Mouse (Mus musculus): ENCODE measurements around the gene Plek2. TPM values are rescaled to one million over a fixed set of nuclear protein-coding genes. Genes with fewer than 3 reads are reported as not detected.

The Plek2 gene
- total and polyA plus RNA-seq, 3 experiments, result 0.10 to 0.29 (median 0.27) TPM

DNA sequence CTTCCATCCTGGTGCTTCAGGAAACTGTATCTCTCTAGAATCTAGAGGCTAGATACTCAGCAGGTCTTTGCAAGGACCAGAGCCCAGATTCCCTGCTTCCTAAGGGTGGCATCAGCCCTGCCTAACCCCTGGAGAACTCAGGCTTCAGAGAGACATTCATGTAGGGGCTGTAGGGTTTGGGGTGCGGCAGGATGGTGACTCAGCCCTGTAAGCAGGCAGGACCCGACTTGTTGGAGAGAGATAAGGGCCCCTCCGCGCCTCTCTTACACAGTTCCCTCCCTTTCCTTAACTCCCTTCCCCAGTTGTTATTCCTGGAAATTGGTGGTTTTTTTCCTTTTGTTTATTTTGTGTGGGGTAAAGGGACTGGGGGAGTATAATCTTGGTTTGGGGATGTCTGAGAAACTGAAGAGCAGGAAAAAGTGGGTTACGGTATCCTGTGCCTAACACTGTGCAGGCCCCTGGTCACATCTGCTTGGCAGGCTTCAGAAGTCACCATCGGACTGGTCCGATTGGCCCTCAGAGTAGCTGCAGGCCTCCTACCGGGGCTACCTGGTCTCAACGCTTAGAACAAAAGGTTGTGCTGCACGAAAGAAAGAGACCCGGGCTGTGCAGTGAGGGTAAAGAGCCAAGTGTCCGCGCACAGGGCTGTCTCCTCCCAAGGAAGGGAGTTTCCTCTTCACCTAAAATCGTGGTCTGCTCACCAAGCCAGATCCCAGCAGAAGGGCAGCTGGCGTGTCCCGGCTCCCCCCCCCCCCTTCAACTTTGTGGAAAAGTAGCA, 4.1 kb upstream of the Plek2 start:
- Histone ChIP-seq H3K79me2 (replicated peaks; ENCODE audit: control insufficient read depth, insufficient read depth, low read length) (no peaks in the 10 kb centered on the region), H3K36me3 (ENCODE audit: control insufficient read depth, insufficient read depth, low read length) (no peaks in the 10 kb centered on the region), H3K27me3 (ENCODE audit: control insufficient read depth, insufficient read depth, low read length) (peaks cover 3% of the 10 kb centered on the region), H3K4me3 (no peak overlapping the region; the same call in 1 of the 2 replicates), H3K9ac (ENCODE audit: low read depth, low read length) (no peak overlapping the region), H3K4me1 (ENCODE audit: control insufficient read depth, insufficient read depth, low read length) (peaks cover 1% of the 10 kb centered on the region; the same call in 1 of the 2 replicates), H3K27ac (no peak overlapping the region)
- WGBS, result 15% methylated on average over 16 of the region's 16 CpGs
- no peak for TF ChIP-seq CTCF (IDR thresholded peaks at IDR 0.05)
- TF ChIP-seq EP300 (IDR thresholded peaks at IDR 0.05; ENCODE audit: insufficient read depth, low read depth, low read length), result no peak
- no peak for TF ChIP-seq POLR2A (IDR thresholded peaks at IDR 0.05; ENCODE audit: insufficient read depth, low read depth, low read length)
- no peak for DNase-seq
- intact Hi-C loops (cut with DNase I), result no loop called here

DNA sequence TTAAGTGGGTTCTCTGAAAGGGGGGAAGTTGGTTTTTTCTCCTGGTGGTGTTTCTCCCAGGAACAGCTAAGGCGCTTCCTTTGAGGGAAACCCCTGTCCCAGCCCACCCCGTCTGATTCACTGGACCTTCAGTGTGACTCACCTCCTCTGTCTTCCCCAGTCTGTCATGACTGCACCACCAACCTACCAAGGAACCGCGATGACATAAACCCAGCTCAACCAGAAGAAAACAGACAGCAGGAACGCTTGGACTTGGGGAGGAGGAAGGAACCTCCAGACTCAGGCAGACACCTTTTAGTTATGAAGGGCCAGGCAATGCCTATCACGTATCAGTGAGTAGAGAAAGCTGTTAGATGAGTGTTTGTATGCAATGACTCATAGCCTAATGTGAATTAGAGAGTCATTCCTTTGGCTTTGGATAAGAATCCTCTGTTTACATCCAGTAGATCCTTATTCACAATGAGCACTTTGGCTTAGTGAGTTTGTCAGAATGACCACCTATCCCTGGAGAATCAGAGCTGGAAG, 1.4 kb upstream of the Plek2 start:
- no peak overlapping the region for H3K27ac ChIP-seq
- peaks cover 3% of the 10 kb centered on the region for H3K27me3 ChIP-seq (ENCODE audit: control insufficient read depth, insufficient read depth, low read length)
- H3K36me3 ChIP-seq (ENCODE audit: control insufficient read depth, insufficient read depth, low read length), result no peaks in the 10 kb centered on the region
- H3K4me3 ChIP-seq, result no peak overlapping the region
- 71% methylated on average over 6 of the region's 6 CpGs for WGBS
- H3K4me1 ChIP-seq (ENCODE audit: control insufficient read depth, insufficient read depth, low read length), result peaks cover 1% of the 10 kb centered on the region; the same call in 1 of the 2 replicates
- intact Hi-C loops (cut with DNase I), result no loop called here
- no peak for DNase-seq
- TF ChIP-seq EP300 (IDR thresholded peaks at IDR 0.05; ENCODE audit: insufficient read depth, low read depth, low read length) (no peak), POLR2A (IDR thresholded peaks at IDR 0.05; ENCODE audit: insufficient read depth, low read depth, low read length) (no peak), CTCF (IDR thresholded peaks at IDR 0.05) (no peak)
- H3K9ac ChIP-seq (ENCODE audit: low read depth, low read length), result no peak overlapping the region
- no peaks in the 10 kb centered on the region for H3K79me2 ChIP-seq (replicated peaks; ENCODE audit: control insufficient read depth, insufficient read depth, low read length)

DNA sequence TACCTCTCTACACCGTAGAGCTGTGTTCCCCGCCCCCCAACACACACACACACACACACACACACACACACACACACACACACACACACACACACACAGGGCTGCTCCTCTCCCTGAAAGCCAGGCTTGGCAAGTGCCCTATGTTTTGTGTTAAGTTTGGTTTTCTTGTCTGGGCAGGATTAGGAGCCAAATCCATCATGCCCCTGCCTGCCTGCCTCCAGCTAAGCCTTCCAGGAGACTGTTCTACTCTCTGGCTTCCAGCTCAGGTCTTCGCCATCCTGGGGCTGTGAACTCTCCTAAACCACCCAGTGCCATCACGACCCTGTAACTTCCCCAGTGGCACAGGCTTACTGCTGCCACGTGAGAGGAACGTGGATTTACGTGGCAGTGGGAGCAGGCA, 2.3 kb downstream of the Plek2 start:
- Histone ChIP-seq H3K9ac (ENCODE audit: low read depth, low read length) (no peak overlapping the region), H3K4me1 (ENCODE audit: control insufficient read depth, insufficient read depth, low read length) (0 out of 2 replicates have a peak, but pooled peaks cover 1% of the 10 kb centered on the region), H3K79me2 (replicated peaks; ENCODE audit: control insufficient read depth, insufficient read depth, low read length) (no peaks in the 10 kb centered on the region), H3K27me3 (ENCODE audit: control insufficient read depth, insufficient read depth, low read length) (peaks cover 3% of the 10 kb centered on the region), H3K36me3 (ENCODE audit: control insufficient read depth, insufficient read depth, low read length) (no peaks in the 10 kb centered on the region), H3K4me3 (no peak overlapping the region), H3K27ac (no peak overlapping the region)
- intact Hi-C loops (cut with DNase I), result no loop called here
- DNase-seq, result no peak
- no peak for TF ChIP-seq POLR2A (IDR thresholded peaks at IDR 0.05; ENCODE audit: insufficient read depth, low read depth, low read length)
- no peak for TF ChIP-seq CTCF (IDR thresholded peaks at IDR 0.05)
- TF ChIP-seq EP300 (IDR thresholded peaks at IDR 0.05; ENCODE audit: insufficient read depth, low read depth, low read length), result no peak
- 83% methylated on average over 6 of the region's 7 CpGs for WGBS

DNA sequence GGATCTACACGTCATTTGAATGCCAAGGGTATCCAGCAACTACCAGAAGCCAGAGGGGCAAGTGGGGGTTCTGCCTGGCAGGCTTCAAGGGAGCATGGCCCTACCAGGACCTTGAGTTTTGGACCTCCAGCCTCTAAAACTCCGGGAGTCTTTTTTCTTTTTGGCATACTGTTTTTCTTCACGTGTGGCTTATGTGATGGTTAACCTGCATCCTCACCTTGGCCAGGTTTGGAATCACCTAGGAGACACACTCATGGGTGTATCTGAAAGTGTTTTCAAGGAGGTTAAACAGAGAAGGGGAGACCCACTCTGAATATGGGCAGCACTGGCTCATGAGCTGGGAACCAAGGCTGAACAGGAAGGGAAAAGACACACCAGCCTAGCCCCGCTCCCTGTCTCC, 3.5 kb downstream of the Plek2 start:
- intact Hi-C loops (cut with DNase I), result no loop called here
- H3K36me3 ChIP-seq (ENCODE audit: control insufficient read depth, insufficient read depth, low read length), result no peaks in the 10 kb centered on the region
- H3K27ac ChIP-seq, result no peak overlapping the region
- H3K79me2 ChIP-seq (replicated peaks; ENCODE audit: control insufficient read depth, insufficient read depth, low read length), result no peaks in the 10 kb centered on the region
- peaks cover 3% of the 10 kb centered on the region; the same call in 1 of the 2 replicates for H3K27me3 ChIP-seq (ENCODE audit: control insufficient read depth, insufficient read depth, low read length)
- 84% methylated on average over 4 of the region's 4 CpGs for WGBS
- DNase-seq, result no peak
- no peak overlapping the region for H3K9ac ChIP-seq (ENCODE audit: low read depth, low read length)
- H3K4me3 ChIP-seq, result no peak overlapping the region
- 0 out of 2 replicates have a peak, but pooled peaks cover 1% of the 10 kb centered on the region for H3K4me1 ChIP-seq (ENCODE audit: control insufficient read depth, insufficient read depth, low read length)
- TF ChIP-seq EP300 (IDR thresholded peaks at IDR 0.05; ENCODE audit: insufficient read depth, low read depth, low read length) (no peak), CTCF (IDR thresholded peaks at IDR 0.05) (no peak), POLR2A (IDR thresholded peaks at IDR 0.05; ENCODE audit: insufficient read depth, low read depth, low read length) (no peak)

DNA sequence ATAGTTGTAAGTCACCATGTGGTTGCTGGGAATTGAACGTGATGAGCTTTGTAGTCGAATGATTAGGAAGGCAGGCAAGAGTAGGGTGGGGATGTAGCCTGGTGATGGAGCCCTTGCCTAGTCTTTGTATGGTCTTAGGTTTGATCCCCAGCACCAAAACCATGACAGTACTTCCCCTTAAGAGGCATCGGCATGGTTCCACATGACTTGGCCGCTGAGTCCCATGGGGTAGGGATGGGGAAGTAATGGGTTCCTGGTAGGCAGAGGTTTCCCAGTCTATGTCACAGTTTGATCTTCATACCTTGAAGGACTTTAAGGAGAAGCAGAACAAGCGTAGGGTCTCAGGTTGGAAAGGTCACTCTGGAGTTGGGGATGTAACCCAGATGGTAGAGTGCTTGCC, 5.3 kb downstream of the Plek2 start:
- no peak overlapping the region for H3K9ac ChIP-seq (ENCODE audit: low read depth, low read length)
- H3K4me1 ChIP-seq (ENCODE audit: control insufficient read depth, insufficient read depth, low read length), result no peaks in the 10 kb centered on the region
- no peaks in the 10 kb centered on the region for H3K79me2 ChIP-seq (replicated peaks; ENCODE audit: control insufficient read depth, insufficient read depth, low read length)
- H3K27ac ChIP-seq, result no peak overlapping the region
- H3K36me3 ChIP-seq (ENCODE audit: control insufficient read depth, insufficient read depth, low read length), result no peaks in the 10 kb centered on the region
- no peaks in the 10 kb centered on the region for H3K27me3 ChIP-seq (ENCODE audit: control insufficient read depth, insufficient read depth, low read length)
- no peak for DNase-seq
- no peak for TF ChIP-seq POLR2A (IDR thresholded peaks at IDR 0.05; ENCODE audit: insufficient read depth, low read depth, low read length)
- no peak for TF ChIP-seq CTCF (IDR thresholded peaks at IDR 0.05)
- no peak for TF ChIP-seq EP300 (IDR thresholded peaks at IDR 0.05; ENCODE audit: insufficient read depth, low read depth, low read length)
- intact Hi-C loops (cut with DNase I), result no loop called here
- 91% methylated on average over 5 of the region's 5 CpGs for WGBS
- no peak overlapping the region for H3K4me3 ChIP-seq

DNA sequence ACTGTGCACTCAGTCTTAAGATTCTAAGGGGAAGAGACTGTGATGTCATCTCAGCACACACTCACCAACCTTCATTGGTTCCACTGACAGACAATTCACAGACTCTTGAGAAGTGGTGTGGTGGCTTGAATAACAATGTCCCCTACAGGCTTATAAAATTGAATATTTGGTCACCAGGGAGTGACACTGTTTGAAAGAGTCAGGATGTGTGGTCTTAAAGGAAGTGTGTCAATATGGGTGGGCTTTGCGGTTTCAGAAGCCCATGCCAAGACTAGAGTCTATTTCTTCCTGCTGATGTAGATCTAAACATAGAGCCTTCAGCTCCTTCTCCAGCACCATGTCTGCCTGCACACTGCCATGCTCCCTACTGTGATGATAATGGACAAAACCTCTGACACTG, 8.9 kb downstream of the Plek2 start:
- Histone ChIP-seq H3K4me3 (no peak overlapping the region), H3K27me3 (ENCODE audit: control insufficient read depth, insufficient read depth, low read length) (no peaks in the 10 kb centered on the region), H3K9ac (ENCODE audit: low read depth, low read length) (no peak overlapping the region), H3K36me3 (ENCODE audit: control insufficient read depth, insufficient read depth, low read length) (no peaks in the 10 kb centered on the region), H3K79me2 (replicated peaks; ENCODE audit: control insufficient read depth, insufficient read depth, low read length) (no peaks in the 10 kb centered on the region), H3K27ac (no peak overlapping the region), H3K4me1 (ENCODE audit: control insufficient read depth, insufficient read depth, low read length) (no peaks in the 10 kb centered on the region)
- intact Hi-C loops (cut with DNase I), result no loop called here
- WGBS, result 87% methylated on average over 1 of the region's 1 CpGs
- TF ChIP-seq EP300 (IDR thresholded peaks at IDR 0.05; ENCODE audit: insufficient read depth, low read depth, low read length) (no peak), CTCF (IDR thresholded peaks at IDR 0.05) (no peak)
- DNase-seq, result no peak
